Mouse (Mus musculus): Measurements from ENCODE around the gene Tedc2.

Gene Tedc2

GRCm38 (mm10) chr17:24220435-24221411 is at the start of gene Tedc2:
Gene Tedc2, minus strand, starts transcription at chr17:24220851.
- DNase-seq (ENCODE audit: low read depth, low spot score) = peak; percentile 94

GRCm38 (mm10) chr17:24267133-24267532 is 46.5 kb upstream of the Tedc2 start:
- DNase-seq (ENCODE audit: low read depth, low spot score) = no peak

GRCm38 (mm10) chr17:24264766-24265165 is 44.1 kb upstream of the Tedc2 start:
- no peak for DNase-seq (ENCODE audit: low read depth, low spot score)

- no peak for DNase-seq (ENCODE audit: low read depth, low spot score)
These were observed 39.9 kb upstream of the Tedc2 start for GRCm38 (mm10) chr17:24260516-24260915.

GRCm38 (mm10) chr17:24259702-24260101 is 39.1 kb upstream of the Tedc2 start:
- DNase-seq (ENCODE audit: low read depth, low spot score) = no peak

GRCm38 (mm10) chr17:24258981-24259380 is 38.3 kb upstream of the Tedc2 start:
- DNase-seq (ENCODE audit: low read depth, low spot score) = no peak

GRCm38 (mm10) chr17:24252329-24252728 is 31.7 kb upstream of the Tedc2 start:
- no peak for DNase-seq (ENCODE audit: low read depth, low spot score)

- peak; percentile 98 for DNase-seq (ENCODE audit: low read depth, low spot score)
These were observed 30.8 kb upstream of the Tedc2 start, which contains the start of gene Ccnf for GRCm38 (mm10) chr17:24251320-24252069. Gene Ccnf, minus strand, starts transcription at chr17:24251484.

- DNase-seq (ENCODE audit: low read depth, low spot score) = peak; percentile 5
These were observed 30.3 kb upstream of the Tedc2 start for GRCm38 (mm10) chr17:24250988-24251319.

GRCm38 (mm10) chr17:24248641-24249040 is 28.0 kb upstream of the Tedc2 start:
- no peak for DNase-seq (ENCODE audit: low read depth, low spot score)

GRCm38 (mm10) chr17:24244061-24244460 is 23.4 kb upstream of the Tedc2 start:
- DNase-seq (ENCODE audit: low read depth, low spot score) = no peak

- no peak for DNase-seq (ENCODE audit: low read depth, low spot score)
These were observed 22.8 kb upstream of the Tedc2 start for GRCm38 (mm10) chr17:24243311-24243969.

GRCm38 (mm10) chr17:24236921-24237320 is 16.3 kb upstream of the Tedc2 start:
- DNase-seq (ENCODE audit: low read depth, low spot score) = no peak

GRCm38 (mm10) chr17:24236479-24236878 is 15.8 kb upstream of the Tedc2 start:
- DNase-seq (ENCODE audit: low read depth, low spot score) = no peak

GRCm38 (mm10) chr17:24227941-24228340 is 7.3 kb upstream of the Tedc2 start:
- no peak for DNase-seq (ENCODE audit: low read depth, low spot score)

GRCm38 (mm10) chr17:24226721-24227120 is 6.1 kb upstream of the Tedc2 start:
- no peak for DNase-seq (ENCODE audit: low read depth, low spot score)

- no peak for DNase-seq (ENCODE audit: low read depth, low spot score)
These were observed 5.2 kb upstream of the Tedc2 start for GRCm38 (mm10) chr17:24225851-24226250.

GRCm38 (mm10) chr17:24224741-24225140 is 4.1 kb upstream of the Tedc2 start:
- DNase-seq (ENCODE audit: low read depth, low spot score) = no peak

- DNase-seq (ENCODE audit: low read depth, low spot score) = no peak
These were observed 2.9 kb upstream of the Tedc2 start for GRCm38 (mm10) chr17:24223513-24223912.

GRCm38 (mm10) chr17:24222653-24223052 is 2.0 kb upstream of the Tedc2 start:
- no peak for DNase-seq (ENCODE audit: low read depth, low spot score)

GRCm38 (mm10) chr17:24216836-24217235 is 3.8 kb downstream of the Tedc2 start:
- DNase-seq (ENCODE audit: low read depth, low spot score) = no peak

- no peak for DNase-seq (ENCODE audit: low read depth, low spot score)
These were observed 7.5 kb downstream of the Tedc2 start for GRCm38 (mm10) chr17:24213186-24213585.

Data from mesoderm, embryonic 11.5 days (tissue).